ENCODE assay signal across 7 mouse cellular contexts in genomic region chr3:146327537-146328255, GRCm38 (mm10).
DNase-seq lines count a peak whose midpoint lies in the region; ATAC-seq and TF ChIP-seq lines count a peak whose summit lies in the region.

No protein-coding gene starts in this region.

- H3K4me2 ChIP-seq in intestine, embryonic 14.5 days (ENCODE audit: low read length), result peak overlapping the region; percentile 44

- peak; percentile 79 to 91 for DNase-seq in adrenal gland, adult (ENCODE audit: inconsistent age in 2 of 2, low spot score in 1 of 2)
- peak; percentile 51 for DNase-seq in gastrocnemius, adult 2 months
- DNase-seq in intestine, embryonic 14.5 days (ENCODE audit: low spot score), result peak; percentile 85
- DNase-seq in left cerebral cortex, postnatal 10 days (ENCODE audit: extremely low spot score in 1 of 2, low spot score in 2 of 2), result peak; percentile 87 to 88
- peak; percentile 93 for DNase-seq in right cerebral cortex, postnatal 10 days (ENCODE audit: low spot score in 2 of 2)

- peak; percentile 80 for TF ChIP-seq CTCF in gastrocnemius, adult 2 months (IDR thresholded peaks at IDR 0.05)

- H3K4me3 ChIP-seq in gastrocnemius, adult 2 months, result peak overlapping the region; percentile 54
- H3K4me3 ChIP-seq in intestine, embryonic 14.5 days (ENCODE audit: low read depth, low read length), result peak overlapping the region; percentile 16

- intact Hi-C loops in gastrocnemius, adult 2 months (cut with DNase I), result loop anchor here (5.0 kb wide), 1 partner anchor 140 kb away; no protein-coding TSS in a partner anchor
- intact Hi-C loops in left cerebral cortex, postnatal 10 days (cut with DNase I), result loop anchor here (10.0 kb wide), 1 partner anchor 617 kb away; no protein-coding TSS in a partner anchor

- H3K27ac ChIP-seq in gastrocnemius, adult 2 months, result no peak overlapping the region
- H3K27ac ChIP-seq in intestine, embryonic 14.5 days (ENCODE audit: low read depth), result no peak overlapping the region

- H3K9me3 ChIP-seq in intestine, embryonic 14.5 days (ENCODE audit: control insufficient read depth, low read length), result no peaks in the 10 kb centered on the region

- H3K9ac ChIP-seq in intestine, embryonic 14.5 days (ENCODE audit: low read length), result no peak overlapping the region

- WGBS in intestine, embryonic 14.5 days, result under 1% methylated on average over 13 of the region's 13 CpGs

- H3K27me3 ChIP-seq in intestine, embryonic 14.5 days (replicated peaks; ENCODE audit: control insufficient read depth, insufficient read depth, low read length), result no peaks in the 10 kb centered on the region

- H3K4me1 ChIP-seq in intestine, embryonic 14.5 days (replicated peaks; ENCODE audit: control insufficient read depth, insufficient read depth, low read length), result 0 out of 2 replicates have a peak, but pooled peaks cover 3% of the 10 kb centered on the region

- no peaks in the 10 kb centered on the region for H3K36me3 ChIP-seq in intestine, embryonic 14.5 days (ENCODE audit: control insufficient read depth, insufficient read depth, low read length)

- ATAC-seq in common myeloid progenitor, adult 5-6 weeks (replicated peaks; ENCODE audit: low read depth, poor library complexity, severe bottlenecking), result peak; percentile 84
- ATAC-seq in intestine, embryonic 14.5 days (replicated peaks; ENCODE audit: low FRiP score, low TSS enrichment, low read depth), result peak; percentile 84
- ATAC-seq in megakaryocyte progenitor cell, adult 5-6 weeks (replicated peaks; ENCODE audit: poor library complexity), result peak; percentile 80
